Mouse (Mus musculus): ENCODE measurements around the gene Apol8. TPM values are rescaled to one million over a fixed set of nuclear protein-coding genes. Genes with fewer than 3 reads are reported as not detected.

The Apol8 gene
- polyA plus RNA-seq, 1 experiment = 0.46 TPM

- Histone ChIP-seq H3K36me3 (ENCODE audit: control insufficient read depth, insufficient read depth) (peaks cover 100% of the 10 kb centered on the region), H3K27me3 (ENCODE audit: control insufficient read depth, insufficient read depth, insufficient read length) (no peaks in the 10 kb centered on the region), H3ac (ENCODE audit: control insufficient read depth, insufficient read length, low read depth) (no peak overlapping the region), H3K79me2 (ENCODE audit: control insufficient read depth, insufficient read depth) (peaks cover 99% of the 10 kb centered on the region), H3K4me3 (ENCODE audit: insufficient read depth, poor library complexity, severe bottlenecking) (no peak overlapping the region), H3K79me3 (ENCODE audit: low read depth) (peaks cover 81% of the 10 kb centered on the region)
- TF ChIP-seq CEBPB (IDR thresholded peaks at IDR 0.05; ENCODE audit: low read depth) = no peak
- TF ChIP-seq USF1 (IDR thresholded peaks at IDR 0.05; ENCODE audit: low read depth) = no peak
- no peak for TF ChIP-seq MAX (IDR thresholded peaks at IDR 0.05)
- TF ChIP-seq CTCF (IDR thresholded peaks at IDR 0.05; ENCODE audit: control insufficient read depth, insufficient read depth, insufficient read length) = no peak
Measured at GRCm38 (mm10) chr15:77792056-77792455, 35.3 kb upstream of the Apol8 start.

- TF ChIP-seq CTCF (IDR thresholded peaks at IDR 0.05; ENCODE audit: control insufficient read depth, insufficient read depth, insufficient read length) (no peak), CEBPB (IDR thresholded peaks at IDR 0.05; ENCODE audit: low read depth) (no peak), MYOG (IDR thresholded peaks at IDR 0.05; ENCODE audit: control insufficient read depth, extremely low read depth, insufficient read length) (no peak), MAX (IDR thresholded peaks at IDR 0.05) (no peak), FOSL1 (IDR thresholded peaks at IDR 0.05; ENCODE audit: insufficient read depth, low read length, poor library complexity, severe bottlenecking) (no peak), USF1 (IDR thresholded peaks at IDR 0.05; ENCODE audit: low read depth) (no peak), MYOD1 (IDR thresholded peaks at IDR 0.05; ENCODE audit: control insufficient read depth, insufficient read length, low read depth) (no peak)
- Histone ChIP-seq H3K4me3 (ENCODE audit: insufficient read depth, poor library complexity, severe bottlenecking) (no peak overlapping the region), H3K79me2 (ENCODE audit: control insufficient read depth, insufficient read depth) (peaks cover 99% of the 10 kb centered on the region), H3K27me3 (ENCODE audit: control insufficient read depth, insufficient read depth, insufficient read length) (no peaks in the 10 kb centered on the region), H3ac (ENCODE audit: control insufficient read depth, insufficient read length, low read depth) (no peak overlapping the region), H3K79me3 (ENCODE audit: low read depth) (peaks cover 81% of the 10 kb centered on the region), H3K36me3 (ENCODE audit: control insufficient read depth, insufficient read depth) (peaks cover 100% of the 10 kb centered on the region)
Measured at GRCm38 (mm10) chr15:77790656-77791405, 34.0 kb upstream of the Apol8 start.

- no peak overlapping the region for H3K4me3 ChIP-seq (ENCODE audit: insufficient read depth, poor library complexity, severe bottlenecking)
- TF ChIP-seq MYOD1 (IDR thresholded peaks at IDR 0.05; ENCODE audit: control insufficient read depth, insufficient read length, low read depth) (no peak), CEBPB (IDR thresholded peaks at IDR 0.05; ENCODE audit: low read depth) (no peak), MYOG (IDR thresholded peaks at IDR 0.05; ENCODE audit: control insufficient read depth, extremely low read depth, insufficient read length) (no peak), FOSL1 (IDR thresholded peaks at IDR 0.05; ENCODE audit: insufficient read depth, low read length, poor library complexity, severe bottlenecking) (no peak), USF1 (IDR thresholded peaks at IDR 0.05; ENCODE audit: low read depth) (no peak), MAX (IDR thresholded peaks at IDR 0.05) (no peak), CTCF (IDR thresholded peaks at IDR 0.05; ENCODE audit: control insufficient read depth, insufficient read depth, insufficient read length) (no peak)
- H3K36me3 ChIP-seq (ENCODE audit: control insufficient read depth, insufficient read depth) = peaks cover 100% of the 10 kb centered on the region
Measured at GRCm38 (mm10) chr15:77789186-77789585, 32.4 kb upstream of the Apol8 start.

GRCm38 (mm10) chr15:77788356-77788755 lies 31.6 kb upstream of the Apol8 start:
- TF ChIP-seq MYOD1 (IDR thresholded peaks at IDR 0.05; ENCODE audit: control insufficient read depth, insufficient read length, low read depth) (no peak), CEBPB (IDR thresholded peaks at IDR 0.05; ENCODE audit: low read depth) (no peak), MYOG (IDR thresholded peaks at IDR 0.05; ENCODE audit: control insufficient read depth, extremely low read depth, insufficient read length) (no peak), MAX (IDR thresholded peaks at IDR 0.05) (no peak), CTCF (IDR thresholded peaks at IDR 0.05; ENCODE audit: control insufficient read depth, insufficient read depth, insufficient read length) (no peak), USF1 (IDR thresholded peaks at IDR 0.05; ENCODE audit: low read depth) (no peak)
- peaks cover 98% of the 10 kb centered on the region for H3K79me2 ChIP-seq (ENCODE audit: control insufficient read depth, insufficient read depth)
- no peaks in the 10 kb centered on the region for H3K27me3 ChIP-seq (ENCODE audit: control insufficient read depth, insufficient read depth, insufficient read length)
- no peak overlapping the region for H3ac ChIP-seq (ENCODE audit: control insufficient read depth, insufficient read length, low read depth)
- no peak overlapping the region for H3K4me3 ChIP-seq (ENCODE audit: insufficient read depth, poor library complexity, severe bottlenecking)
- H3K36me3 ChIP-seq (ENCODE audit: control insufficient read depth, insufficient read depth) = peaks cover 100% of the 10 kb centered on the region
- H3K79me3 ChIP-seq (ENCODE audit: low read depth) = peaks cover 57% of the 10 kb centered on the region

More at GRCm38 (mm10) chr15:77789186-77789585, 32.4 kb upstream of the Apol8 start:
- Histone ChIP-seq H3K79me3 (ENCODE audit: low read depth) (peaks cover 64% of the 10 kb centered on the region), H3K79me2 (ENCODE audit: control insufficient read depth, insufficient read depth) (peaks cover 98% of the 10 kb centered on the region), H3K27me3 (ENCODE audit: control insufficient read depth, insufficient read depth, insufficient read length) (no peaks in the 10 kb centered on the region), H3ac (ENCODE audit: control insufficient read depth, insufficient read length, low read depth) (no peak overlapping the region)

GRCm38 (mm10) chr15:77785807-77786206 lies 29.0 kb upstream of the Apol8 start:
- Histone ChIP-seq H3ac (ENCODE audit: control insufficient read depth, insufficient read length, low read depth) (no peak overlapping the region), H3K27me3 (ENCODE audit: control insufficient read depth, insufficient read depth, insufficient read length) (no peaks in the 10 kb centered on the region), H3K4me3 (ENCODE audit: insufficient read depth, poor library complexity, severe bottlenecking) (no peak overlapping the region), H3K79me2 (ENCODE audit: control insufficient read depth, insufficient read depth) (peaks cover 98% of the 10 kb centered on the region), H3K36me3 (ENCODE audit: control insufficient read depth, insufficient read depth) (peaks cover 100% of the 10 kb centered on the region), H3K79me3 (ENCODE audit: low read depth) (peaks cover 51% of the 10 kb centered on the region)
- no peak for TF ChIP-seq FOSL1 (IDR thresholded peaks at IDR 0.05; ENCODE audit: insufficient read depth, low read length, poor library complexity, severe bottlenecking)
- no peak for TF ChIP-seq MYOD1 (IDR thresholded peaks at IDR 0.05; ENCODE audit: control insufficient read depth, insufficient read length, low read depth)
- TF ChIP-seq CTCF (IDR thresholded peaks at IDR 0.05; ENCODE audit: control insufficient read depth, insufficient read depth, insufficient read length) = no peak
- no peak for TF ChIP-seq CEBPB (IDR thresholded peaks at IDR 0.05; ENCODE audit: low read depth)
